Mouse (Mus musculus) cerebellum, adult 9-11 months (tissue): ENCODE measurements around the gene Cacna2d3.

Source experiments
- DNase-seq: peaks from one replicate; pipeline ENCODE4 v3.0.0; 2022

The Cacna2d3 gene

DNA sequence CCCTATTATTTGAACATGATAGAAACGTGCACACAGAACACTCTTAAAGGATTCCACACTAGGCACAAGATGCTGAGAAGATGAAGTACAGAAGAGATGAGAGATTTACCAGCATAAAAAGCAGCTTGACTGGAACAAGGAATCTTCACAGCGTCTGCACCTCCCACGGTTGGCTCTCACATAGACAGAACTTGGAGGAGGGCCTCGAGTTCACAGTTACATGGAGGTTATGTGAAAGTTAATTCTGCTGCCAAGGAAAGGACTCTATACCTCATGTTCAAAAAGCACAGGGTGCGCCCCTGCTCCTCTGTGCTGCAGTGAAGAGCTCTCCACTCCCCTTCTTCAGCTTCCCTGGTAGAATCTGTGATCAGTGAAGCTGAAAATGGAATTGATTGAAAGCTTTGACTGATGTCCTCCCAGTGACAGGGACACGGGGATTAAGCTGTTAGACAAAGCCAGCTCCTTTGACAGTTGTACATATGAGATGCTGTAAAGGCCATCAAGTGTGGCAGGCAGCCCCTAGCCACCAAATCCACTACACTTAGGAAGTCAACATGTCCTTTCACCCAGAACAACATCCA lies 243.2 kb downstream of the Cacna2d3 start:
- no peak for DNase-seq

DNA sequence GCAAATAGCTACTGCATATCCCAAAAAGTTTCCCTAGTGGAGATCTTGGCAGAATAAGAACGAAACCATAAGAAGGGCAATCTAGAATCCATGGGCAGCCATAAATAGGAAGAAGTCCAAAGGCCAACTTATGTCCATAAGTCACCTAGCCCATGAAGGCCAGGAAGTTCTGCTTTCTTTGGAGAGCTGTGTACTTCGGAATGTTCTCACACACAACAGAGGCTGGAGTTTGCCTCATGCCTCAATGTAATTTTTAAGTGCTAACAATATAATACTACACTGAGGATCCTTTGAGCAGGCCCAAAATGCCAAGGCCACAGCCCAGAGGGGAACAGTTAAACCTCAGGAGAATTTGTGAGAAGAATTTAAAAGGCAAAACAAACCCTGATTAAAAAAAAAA lies 257.4 kb downstream of the Cacna2d3 start:
- no peak for DNase-seq

DNA sequence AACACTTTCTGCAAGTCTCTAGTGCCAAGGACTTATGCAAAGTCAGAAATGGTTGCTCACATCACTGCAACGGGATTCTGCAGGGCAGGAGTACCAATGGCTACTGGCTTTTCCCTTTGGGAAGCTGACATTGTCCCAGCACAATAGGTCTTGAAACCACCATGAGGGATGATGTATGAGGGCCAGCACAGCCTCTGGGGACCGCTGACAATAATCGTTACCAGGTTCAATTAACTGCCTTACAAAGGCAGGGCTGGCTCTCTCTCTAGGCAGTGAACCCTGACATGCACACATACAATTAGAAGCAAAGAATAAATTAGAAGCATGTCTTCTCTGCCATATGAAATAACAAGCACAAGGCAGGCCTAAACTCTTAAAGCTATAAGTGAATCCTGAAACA lies 272.5 kb downstream of the Cacna2d3 start:
- DNase-seq, result no peak

DNA sequence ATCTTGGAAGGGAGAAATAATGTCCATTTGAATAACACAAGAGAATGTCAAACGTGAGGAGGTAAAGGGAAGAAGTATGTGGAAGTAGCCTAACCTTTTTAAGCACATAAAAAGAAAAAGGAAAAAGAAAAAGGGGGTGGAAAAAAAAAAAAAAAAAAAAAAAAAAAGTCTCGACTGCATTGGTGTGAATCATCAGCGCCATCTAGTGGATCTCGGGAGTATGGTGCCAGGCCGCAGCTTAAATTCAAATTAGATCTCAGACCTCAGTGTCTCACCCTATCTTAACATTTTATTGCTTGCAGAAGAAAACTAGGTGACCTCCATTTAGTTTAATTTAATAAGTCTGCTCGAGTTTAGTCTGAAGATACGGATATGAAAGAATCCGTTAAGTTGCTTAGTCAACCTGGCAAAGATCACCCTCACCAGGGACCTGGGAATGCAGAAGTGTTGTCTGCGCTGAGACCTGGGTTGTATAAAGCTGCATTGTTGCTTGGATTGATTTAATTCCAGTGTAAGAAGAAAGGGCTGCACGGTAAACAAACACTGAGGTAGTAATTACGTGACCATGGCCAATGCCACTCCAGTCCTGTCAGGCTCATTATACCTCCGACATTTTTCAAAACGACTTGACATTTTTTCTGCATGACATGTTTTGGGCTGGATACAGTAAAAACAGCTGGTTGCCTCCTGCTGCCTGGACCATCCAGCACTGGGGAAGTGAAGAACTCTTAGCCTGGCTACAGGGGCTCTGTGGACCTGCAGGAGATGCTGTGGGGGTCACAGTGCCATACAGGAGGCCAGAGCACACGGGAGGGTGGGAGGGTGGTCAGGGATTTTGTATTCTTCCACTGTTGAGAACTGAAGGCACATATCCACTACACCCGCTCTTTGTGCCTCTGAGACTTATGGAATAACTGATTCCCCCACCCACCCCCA lies 278.3 kb downstream of the Cacna2d3 start:
- peak; percentile 39 for DNase-seq

DNA sequence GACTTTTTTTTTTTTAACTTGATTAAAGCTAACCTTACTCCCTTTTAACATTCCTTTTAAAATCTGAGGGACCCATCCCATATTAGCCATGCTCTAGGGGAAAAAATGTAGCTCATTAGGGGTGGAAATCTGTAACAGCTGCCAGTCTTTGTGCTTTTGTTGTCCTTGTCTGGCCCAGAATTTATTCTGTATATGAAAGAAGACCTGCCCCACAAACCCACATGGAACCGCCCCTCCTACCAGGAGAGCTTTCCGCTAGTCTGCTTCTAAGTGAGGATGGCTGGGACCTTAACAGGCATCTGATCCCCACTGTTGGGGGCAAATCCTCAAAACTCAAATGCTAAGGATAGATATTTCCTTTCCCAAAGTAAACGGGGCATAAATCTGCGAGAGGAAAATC lies 279.2 kb downstream of the Cacna2d3 start:
- DNase-seq, result no peak

DNA sequence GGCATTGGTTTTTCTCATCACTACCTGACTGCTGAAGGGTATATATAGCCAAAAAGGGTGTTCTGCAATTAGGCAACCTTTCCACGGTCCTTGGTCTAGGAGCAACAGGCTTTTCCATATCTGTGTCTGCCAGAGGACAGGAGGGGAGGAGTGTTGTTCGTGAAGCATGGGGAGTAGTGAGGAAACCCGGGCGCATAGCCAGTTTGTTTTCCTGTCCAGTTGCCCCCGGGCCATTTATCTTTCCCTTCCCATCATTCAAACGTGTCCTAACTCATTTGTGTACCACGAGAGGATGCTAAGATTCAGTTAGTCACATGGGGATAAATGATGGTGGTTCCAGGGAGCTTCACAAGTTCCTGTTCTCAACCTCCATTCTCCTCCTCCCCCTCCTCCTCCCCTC lies 283.0 kb downstream of the Cacna2d3 start:
- DNase-seq, result no peak

DNA sequence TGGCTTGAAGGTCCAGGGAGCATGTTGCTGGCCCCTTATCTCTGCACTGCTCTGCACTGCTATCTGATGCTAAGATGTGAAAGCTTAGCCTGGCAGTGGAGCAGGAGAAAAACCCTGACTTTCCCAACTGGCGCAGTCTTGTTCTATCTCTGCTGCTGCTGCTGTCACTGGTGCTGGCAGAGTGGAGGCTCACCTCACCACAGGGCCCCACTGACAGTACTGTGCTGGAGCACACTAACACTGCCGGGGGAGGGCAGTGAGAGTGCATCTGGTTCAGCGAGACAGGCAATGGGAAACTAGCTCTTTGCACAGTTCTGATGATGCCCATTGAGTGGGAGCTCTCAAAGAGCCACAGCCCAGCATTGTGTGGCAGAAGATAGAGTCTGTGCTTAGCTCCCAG lies 283.4 kb downstream of the Cacna2d3 start:
- no peak for DNase-seq

DNA sequence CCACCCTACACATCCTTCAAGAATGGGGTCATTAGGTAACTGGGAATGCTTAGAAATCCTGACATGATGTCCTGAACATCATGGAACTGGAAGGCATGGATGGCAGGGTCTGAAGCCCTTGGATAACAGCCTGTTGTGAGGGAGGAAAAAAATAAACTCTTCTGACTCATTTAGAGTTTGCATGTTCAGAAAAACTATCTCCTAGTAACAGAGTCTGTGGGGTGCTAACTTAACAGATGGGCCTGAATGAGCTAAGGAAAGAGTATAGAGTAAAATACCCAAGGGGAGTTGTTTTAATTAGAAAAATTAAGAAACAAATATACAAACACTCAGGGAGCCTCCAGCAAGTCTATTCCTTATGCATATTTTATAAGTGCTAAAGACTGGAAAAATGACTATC lies 286.5 kb downstream of the Cacna2d3 start:
- no peak for DNase-seq

DNA sequence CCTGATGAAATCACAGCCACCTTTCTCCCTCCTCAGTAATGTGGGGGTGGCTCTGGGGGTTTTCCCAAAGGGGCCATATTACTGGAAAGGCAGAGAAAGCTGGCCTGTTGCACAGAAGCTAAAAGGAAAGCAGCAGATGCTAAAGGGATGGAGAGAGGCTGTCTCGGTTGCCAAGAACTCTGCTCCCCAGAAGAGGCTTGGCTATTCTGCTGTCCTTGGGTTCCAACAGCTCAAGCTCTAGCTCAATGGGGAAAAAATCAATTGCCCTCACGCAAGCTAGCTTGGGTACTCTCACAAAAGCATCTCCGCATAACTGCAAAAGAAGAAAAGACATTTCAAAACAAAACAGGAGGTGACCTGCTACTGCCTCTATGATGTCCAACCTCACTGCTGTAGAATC lies 287.9 kb downstream of the Cacna2d3 start:
- DNase-seq, result no peak

DNA sequence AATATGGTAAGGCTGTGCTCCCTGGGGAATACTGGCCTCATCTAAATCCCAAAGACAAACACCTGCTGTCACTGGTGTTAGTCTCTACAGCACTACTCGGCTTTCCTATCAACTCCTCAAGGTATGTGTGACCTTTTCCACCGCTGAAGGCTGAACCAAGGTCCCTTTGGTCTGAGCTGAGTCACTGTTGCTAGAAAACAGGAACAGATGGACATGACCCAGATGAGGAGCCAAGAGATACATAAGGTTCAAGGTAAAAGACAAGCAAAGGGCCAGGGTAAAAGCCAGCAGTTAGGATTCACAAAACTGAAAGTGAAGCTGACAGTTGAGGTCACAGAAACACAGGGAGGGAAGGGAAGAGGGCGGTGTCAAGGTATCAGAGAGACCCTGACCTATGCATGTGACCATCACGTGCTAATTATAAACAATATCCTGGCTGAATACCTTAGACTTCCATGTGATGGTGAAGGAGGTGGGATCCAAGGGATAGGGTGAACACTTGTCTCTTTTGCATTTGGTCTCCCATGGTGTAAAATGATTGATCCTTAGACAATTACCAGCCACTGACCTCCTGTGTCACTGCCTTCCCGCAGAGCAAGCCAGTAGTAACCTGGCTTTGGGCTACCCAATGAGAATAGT lies 288.5 kb downstream of the Cacna2d3 start:
- DNase-seq, result no peak

DNA sequence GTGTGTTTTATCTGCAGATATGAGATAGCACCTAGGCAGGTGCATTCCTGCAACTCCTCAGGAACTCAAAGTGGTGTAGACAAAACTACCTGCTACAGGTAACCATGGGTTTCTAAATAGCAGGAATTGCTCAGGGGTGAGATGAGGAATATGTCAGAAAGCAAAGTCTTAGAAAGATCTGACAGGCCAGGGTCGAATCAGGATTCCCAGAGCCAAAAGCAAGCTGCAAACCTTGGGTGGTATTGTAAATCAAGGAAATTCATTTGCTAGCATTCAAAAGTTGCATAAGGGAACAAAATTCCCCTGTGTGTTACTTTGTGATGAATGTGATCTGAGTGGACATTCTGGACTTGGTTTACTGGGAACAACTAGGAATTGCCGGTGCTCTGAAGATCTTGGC lies 291.9 kb downstream of the Cacna2d3 start:
- DNase-seq, result no peak

DNA sequence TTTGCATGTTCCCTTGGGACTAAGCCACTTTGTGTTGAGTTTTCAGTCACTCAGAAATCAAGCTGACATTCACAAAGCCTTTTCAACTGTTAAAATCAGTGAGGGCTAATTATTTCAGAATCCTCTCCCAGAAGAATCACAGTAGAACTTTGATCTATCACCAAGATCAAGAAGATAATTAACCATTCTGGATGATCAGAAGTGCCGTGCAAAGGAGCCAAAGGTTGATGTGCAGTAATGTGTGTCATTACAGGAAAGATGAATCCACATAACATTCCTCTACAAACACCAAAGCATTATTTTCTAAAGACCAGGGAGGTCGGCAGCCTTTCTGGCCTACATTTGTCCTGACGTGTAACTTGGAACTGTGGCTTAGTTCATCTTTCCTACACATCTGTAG lies 296.0 kb downstream of the Cacna2d3 start:
- no peak for DNase-seq

DNA sequence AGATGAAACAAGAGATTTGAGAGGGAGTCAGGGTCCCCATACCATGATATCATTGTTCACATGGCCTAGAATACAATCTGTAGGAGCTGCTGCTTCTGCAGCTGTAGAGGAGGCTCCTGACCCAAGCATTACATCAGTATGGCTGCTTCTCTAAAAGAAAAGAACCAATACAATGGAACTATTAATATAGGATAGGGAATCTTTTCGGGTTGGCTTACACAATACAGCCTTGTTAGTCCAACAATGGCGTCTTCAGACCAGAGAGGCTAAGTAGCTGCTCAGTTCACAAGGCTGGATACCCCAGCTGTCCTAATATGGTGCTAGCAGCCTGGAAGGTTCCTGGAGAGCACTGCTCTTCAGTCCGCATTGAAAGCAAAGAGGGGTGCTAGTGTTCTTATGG lies 296.5 kb downstream of the Cacna2d3 start:
- DNase-seq, result no peak

DNA sequence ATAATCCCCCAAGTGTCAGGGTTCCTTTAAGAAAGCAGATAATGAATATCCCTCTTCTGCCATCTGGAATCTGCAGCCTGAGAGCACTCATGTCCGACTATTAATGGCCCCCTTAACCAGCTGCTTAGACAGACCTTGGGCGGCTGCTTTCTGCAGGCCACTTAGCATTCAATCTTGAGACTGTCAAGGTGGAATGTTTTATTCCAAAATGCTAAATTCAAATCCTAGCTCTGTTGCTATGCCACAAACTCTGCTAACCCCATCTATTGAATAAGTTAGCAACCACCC lies 315.8 kb downstream of the Cacna2d3 start:
- DNase-seq, result no peak

DNA sequence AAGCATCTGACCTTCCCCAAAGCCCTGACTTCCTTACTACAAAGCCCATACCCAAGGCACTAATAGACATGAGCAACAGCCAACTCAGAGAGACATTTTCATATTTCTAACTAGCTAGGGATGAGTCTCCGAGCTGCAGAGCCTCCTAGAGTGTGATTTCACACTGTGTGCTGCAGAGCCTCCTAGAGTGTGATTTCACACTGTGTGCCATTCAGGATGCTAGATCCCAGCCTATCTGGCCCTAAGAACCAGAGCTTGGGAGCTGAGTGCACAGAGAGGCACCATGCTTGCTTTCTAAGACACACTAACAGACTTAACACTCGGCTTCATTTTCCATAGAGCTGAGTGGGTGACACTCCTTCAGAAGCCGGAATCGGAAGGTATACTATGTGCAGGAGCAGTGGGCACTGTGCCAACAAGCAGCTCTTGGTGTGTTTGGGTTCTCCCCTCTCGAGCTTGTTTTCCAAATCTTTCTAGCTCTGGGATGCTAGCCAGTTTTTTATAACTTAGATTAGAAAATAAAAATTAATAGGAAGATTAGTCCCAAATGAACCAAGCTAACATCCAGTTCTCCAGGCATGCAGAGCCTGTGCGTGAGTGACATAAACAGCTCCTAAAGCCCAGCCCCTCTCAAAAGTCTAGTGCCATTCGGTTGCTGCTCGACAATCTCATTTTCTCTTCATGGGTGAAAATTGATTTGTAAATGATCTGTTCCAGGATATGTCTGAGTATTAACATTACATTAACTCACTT lies 316.4 kb downstream of the Cacna2d3 start:
- no peak for DNase-seq

DNA sequence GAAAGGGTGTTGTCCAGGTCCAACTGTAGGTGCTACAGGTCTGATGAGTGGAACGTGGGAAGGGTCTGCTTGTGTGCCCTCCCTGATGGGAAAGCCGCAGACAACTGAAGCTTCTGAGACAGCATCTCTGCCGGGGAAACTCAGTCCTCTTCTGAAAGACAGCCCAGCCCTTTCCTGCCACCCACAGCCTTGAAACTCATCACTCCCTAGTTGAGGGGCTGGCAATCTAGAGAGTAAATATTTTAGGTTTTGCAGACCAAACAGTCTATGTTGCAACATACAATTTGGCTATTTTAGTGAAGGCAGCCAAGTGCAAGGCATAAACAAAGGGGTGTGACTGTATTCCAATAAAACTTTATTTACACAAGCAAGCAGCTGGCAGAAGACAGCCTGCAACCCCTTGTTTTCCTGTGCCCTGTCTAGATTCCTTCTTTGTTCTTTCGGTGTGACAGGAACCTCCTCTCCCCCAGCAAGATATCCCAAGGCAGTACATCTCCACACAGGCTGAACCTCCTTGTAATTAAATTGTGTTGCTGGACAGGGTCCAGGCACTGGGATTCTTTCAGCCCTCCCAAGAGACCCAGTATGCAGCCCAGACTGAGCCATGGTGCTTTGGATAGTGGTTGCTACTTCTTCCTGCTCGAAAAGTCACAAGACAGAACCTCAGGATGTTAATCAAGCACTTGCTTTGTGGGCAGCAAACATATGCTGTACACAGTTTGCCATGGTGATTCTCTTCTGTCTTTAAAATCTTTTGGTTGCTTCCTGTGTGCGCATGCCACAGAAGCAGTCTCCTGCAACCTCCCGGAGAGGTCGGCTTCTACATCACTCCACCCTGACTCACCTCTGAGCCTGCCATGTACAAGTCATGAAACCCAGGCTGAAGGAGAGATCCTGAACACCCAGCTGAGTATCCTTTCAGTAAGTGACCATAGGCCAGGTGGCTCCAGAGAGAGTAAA lies 317.5 kb downstream of the Cacna2d3 start:
- no peak for DNase-seq

DNA sequence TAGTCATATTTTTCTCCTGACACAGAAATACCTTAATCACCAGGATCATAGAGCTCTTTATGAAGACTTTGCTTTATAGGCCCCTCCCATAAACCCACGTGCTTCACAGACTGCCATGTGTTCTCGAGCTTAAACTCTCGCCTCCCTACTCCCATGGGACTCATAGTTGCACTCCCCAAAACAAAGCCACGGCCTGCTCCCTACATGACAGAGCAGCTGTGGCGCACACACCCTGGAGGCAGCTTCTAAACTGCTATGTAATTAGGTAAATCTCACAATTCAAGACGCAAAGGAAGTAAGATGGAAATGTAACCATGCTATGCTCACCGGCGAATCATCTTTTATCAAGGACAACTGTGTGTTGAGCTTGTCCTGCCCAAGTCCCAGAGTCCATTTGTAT lies 319.2 kb downstream of the Cacna2d3 start:
- DNase-seq, result no peak

DNA sequence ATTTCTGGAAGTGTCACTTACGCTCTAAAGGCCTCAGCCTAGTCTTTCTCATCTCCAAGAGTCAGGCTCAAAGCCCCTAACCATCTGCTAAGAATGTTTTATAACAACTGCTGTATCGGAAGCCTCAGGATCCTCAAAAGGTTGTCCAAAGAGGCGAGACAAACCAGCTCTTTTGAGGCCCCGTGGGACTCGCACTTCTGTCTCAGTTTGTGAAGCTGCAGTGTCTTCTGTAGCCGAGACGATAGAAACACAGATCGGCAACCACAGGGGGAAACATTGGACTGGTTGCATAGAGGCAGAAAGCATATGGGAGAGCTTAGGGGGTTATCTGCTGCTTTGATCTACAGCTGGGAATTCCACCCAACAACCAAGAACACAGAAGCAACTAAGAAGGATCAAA lies 327.9 kb downstream of the Cacna2d3 start:
- DNase-seq, result no peak

DNA sequence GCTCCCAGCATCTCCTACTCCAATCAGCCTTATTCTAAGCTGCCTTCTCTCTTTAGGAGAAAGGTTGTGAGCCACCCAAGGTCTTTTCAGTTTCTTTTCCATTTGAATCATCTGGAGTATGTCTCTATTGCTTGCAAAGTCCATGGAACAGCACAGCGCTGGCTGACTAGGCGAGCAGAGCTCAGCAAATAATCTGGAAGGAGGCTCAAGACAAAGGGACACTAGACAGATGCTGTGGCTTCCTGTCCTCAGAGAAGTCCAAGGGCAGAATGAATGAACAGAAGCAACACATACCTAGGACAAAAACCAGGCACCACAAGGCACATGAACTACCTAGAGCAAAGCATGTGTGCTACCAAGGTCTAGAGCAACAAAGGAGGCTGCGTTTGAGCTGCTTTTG lies 328.8 kb downstream of the Cacna2d3 start:
- DNase-seq, result no peak

DNA sequence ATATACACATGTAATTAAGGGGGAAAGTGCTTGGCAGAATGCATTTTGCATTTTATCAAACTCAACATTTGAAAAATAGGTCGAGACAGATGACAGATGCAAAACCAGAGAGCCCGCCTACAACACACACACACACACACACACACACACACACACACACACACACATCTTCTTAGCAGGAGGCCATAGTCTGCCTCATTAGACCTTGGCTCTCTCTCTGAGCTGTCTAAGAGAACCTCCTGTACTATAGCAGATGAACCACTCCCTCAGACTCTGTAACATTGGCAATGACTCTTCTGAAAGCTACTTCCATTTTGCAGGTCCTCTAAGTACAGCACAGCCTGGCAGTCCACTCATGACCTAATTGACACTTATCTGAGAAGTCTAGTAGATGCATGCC lies 330.2 kb downstream of the Cacna2d3 start:
- no peak for DNase-seq

DNA sequence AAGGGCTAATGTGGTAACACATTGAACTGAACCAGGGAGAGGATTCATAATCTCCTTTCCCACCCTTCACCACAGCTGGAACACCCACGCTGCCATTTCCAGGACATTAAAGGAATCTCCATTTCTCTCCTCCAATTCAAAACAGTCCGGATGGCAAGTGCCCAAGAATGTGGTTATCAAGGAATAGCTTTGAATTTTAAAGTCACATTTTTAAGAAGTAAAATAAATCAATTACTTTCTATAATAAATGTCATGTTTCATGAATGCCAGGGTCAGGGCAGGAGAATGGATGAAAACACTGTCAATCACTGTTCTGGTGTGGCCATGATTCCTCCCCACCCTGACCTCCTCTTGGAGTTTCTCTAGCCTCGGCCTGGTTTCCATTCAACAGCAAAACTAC lies 333.9 kb downstream of the Cacna2d3 start:
- DNase-seq, result no peak

DNA sequence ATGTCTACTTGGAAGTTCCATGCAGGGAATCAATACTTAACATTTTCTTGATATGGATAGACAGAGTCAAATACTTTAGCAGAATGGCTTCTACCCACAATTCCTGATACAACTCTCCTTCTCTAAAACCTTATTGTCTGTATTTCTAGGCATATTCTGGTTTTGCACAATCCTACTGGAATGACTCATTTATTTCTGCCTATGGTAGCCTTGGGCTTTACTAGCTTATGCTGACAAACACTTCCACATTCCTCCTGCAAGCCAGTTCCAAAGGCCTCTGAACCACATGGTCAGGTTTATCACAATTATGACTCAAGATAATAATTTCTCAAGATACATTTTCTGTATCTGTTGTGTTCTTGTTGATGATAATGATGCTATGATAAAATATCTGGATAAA lies 336.2 kb downstream of the Cacna2d3 start:
- no peak for DNase-seq

DNA sequence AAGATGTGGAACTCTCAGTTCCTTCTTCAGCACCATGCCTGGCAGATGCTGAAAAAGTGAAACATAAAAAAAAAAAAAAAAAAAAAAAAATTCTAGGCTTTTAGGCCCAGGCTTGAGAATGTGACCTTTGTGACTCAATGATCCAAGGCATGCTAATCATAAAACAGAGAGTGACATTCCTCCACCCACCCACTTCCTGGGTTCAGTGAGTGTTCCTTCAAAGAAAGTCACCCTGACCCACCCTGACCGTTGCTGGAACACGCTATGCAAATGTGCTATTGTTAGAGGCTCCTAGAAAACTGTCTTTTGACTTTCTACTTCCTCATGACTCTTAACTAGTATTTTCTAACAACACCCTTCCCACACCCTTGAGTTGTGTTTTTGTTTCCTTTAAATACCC lies 338.9 kb downstream of the Cacna2d3 start:
- DNase-seq, result no peak
